ENCODE assay signal across 32 mouse cellular contexts in genomic region chr4:5459028-5459695, GRCm38 (mm10).
"Had no signal": no experiment of that assay in that cellular context is flagged by ENCODE, and none has a peak within 500 bp of the region (broad histone marks: within the 10 kb centered on the region; RNA-seq: fewer than 3 reads in every experiment).

No protein-coding gene starts in this region.

- H3K27me3 ChIP-seq: limb, embryonic 12.5 days; limb, embryonic 13.5 days; limb, embryonic 15.5 days; liver, embryonic 12.5 days; liver, embryonic 13.5 days; liver, embryonic 15.5 days; lung, embryonic 15.5 days; megakaryocyte, embryonic 14.5 days; midbrain, embryonic 12.5 days; midbrain, embryonic 13.5 days; midbrain, embryonic 15.5 days; neural tube, embryonic 12.5 days had no signal

- H3K27ac ChIP-seq: limb, embryonic 10.5 days; limb, embryonic 12.5 days; limb, embryonic 13.5 days; limb, embryonic 15.5 days; liver, embryonic 12.5 days; liver, embryonic 13.5 days; liver, embryonic 14.5 days; liver, embryonic 15.5 days; lung, embryonic 15.5 days; macrophage; midbrain, embryonic 10.5 days; midbrain, embryonic 12.5 days; midbrain, embryonic 13.5 days; midbrain, embryonic 15.5 days; neural tube, embryonic 12.5 days had no signal

- H3K4me3 ChIP-seq: limb, embryonic 10.5 days; limb, embryonic 12.5 days; limb, embryonic 13.5 days; limb, embryonic 15.5 days; liver, embryonic 12.5 days; liver, embryonic 13.5 days; liver, embryonic 15.5 days; lung, embryonic 15.5 days; megakaryocyte, embryonic 14.5 days; midbrain, embryonic 10.5 days; midbrain, embryonic 12.5 days; midbrain, embryonic 13.5 days; midbrain, embryonic 15.5 days; myocyte; neural tube, embryonic 12.5 days had no signal

- DNase-seq: left cerebral cortex, postnatal 4 days; liver; liver, embryonic 13.5 days; liver, postnatal 0 days; lung, adult 18-20 months; lung, adult 2 months; lung, embryonic 14.5 days; lung, postnatal 10 days; lung, postnatal 14 days; lung, postnatal 36 days; lung, postnatal 4 days; midbrain, embryonic 14.5 days had no signal

- H3K4me2 ChIP-seq: limb, embryonic 12.5 days; limb, embryonic 13.5 days; limb, embryonic 15.5 days; liver, embryonic 11.5 days; liver, embryonic 12.5 days; liver, embryonic 13.5 days; liver, embryonic 15.5 days; lung, embryonic 14.5 days; lung, embryonic 15.5 days; midbrain, embryonic 11.5 days; midbrain, embryonic 12.5 days; midbrain, embryonic 13.5 days; midbrain, embryonic 15.5 days; neural tube, embryonic 12.5 days had no signal

- H3K36me3 ChIP-seq: limb, embryonic 10.5 days; limb, embryonic 12.5 days; limb, embryonic 13.5 days; limb, embryonic 15.5 days; liver, embryonic 12.5 days; liver, embryonic 13.5 days; liver, embryonic 15.5 days; lung, embryonic 15.5 days; midbrain, embryonic 10.5 days; midbrain, embryonic 12.5 days; midbrain, embryonic 13.5 days; midbrain, embryonic 15.5 days; neural tube, embryonic 12.5 days had no signal

- H3K9me3 ChIP-seq: limb, embryonic 10.5 days; limb, embryonic 12.5 days; limb, embryonic 13.5 days; limb, embryonic 15.5 days; liver, embryonic 12.5 days; liver, embryonic 13.5 days; liver, embryonic 15.5 days; lung, embryonic 15.5 days; megakaryocyte, embryonic 14.5 days; midbrain, embryonic 10.5 days; midbrain, embryonic 12.5 days; midbrain, embryonic 13.5 days; midbrain, embryonic 15.5 days; neural tube, embryonic 12.5 days had no signal

- ATAC-seq: liver, embryonic 12.5 days; liver, postnatal 0 days; lung, postnatal 0 days; midbrain, embryonic 13.5 days; midbrain, embryonic 15.5 days; midbrain, embryonic 16.5 days had no signal

- H3K9ac ChIP-seq: limb, embryonic 12.5 days; limb, embryonic 13.5 days; limb, embryonic 15.5 days; liver, embryonic 12.5 days; liver, embryonic 13.5 days; liver, embryonic 14.5 days; liver, embryonic 15.5 days; liver, postnatal 0 days; lung, embryonic 14.5 days; lung, embryonic 15.5 days; midbrain, embryonic 12.5 days; midbrain, embryonic 13.5 days; midbrain, embryonic 15.5 days; neural tube, embryonic 12.5 days had no signal

- H3K4me1 ChIP-seq: limb, embryonic 10.5 days; limb, embryonic 12.5 days; limb, embryonic 13.5 days; limb, embryonic 15.5 days; liver, embryonic 12.5 days; liver, embryonic 13.5 days; liver, embryonic 15.5 days; lung, embryonic 15.5 days; megakaryocyte, embryonic 14.5 days; midbrain, embryonic 10.5 days; midbrain, embryonic 12.5 days; midbrain, embryonic 13.5 days; midbrain, embryonic 15.5 days; neural tube, embryonic 12.5 days had no signal
